Mouse (Mus musculus) heart, embryonic 13.5 days (tissue): ENCODE measurements at regions not wholly inside any gene's neighbourhood (a gene's known extent, or its start where the extent isn't known, plus 50 kb on each side); places are given as distances from the start of the nearest gene placed in this dataset.

Source experiments
- ATAC-seq: fragments of 200-750 bp; cut with Nextera tagmentation; 2 replicates; pipeline ENCODE4 v1.8.0; 2017; ENCODE audit warnings: moderate TSS enrichment; ENCODE audit not compliant: insufficient number of reproducible peaks, low FRiP score, low TSS enrichment; ENCODE audit errors: extremely low read depth
- H3K27ac ChIP-seq: fragments of 300-500 bp; sonication (generic); replicated peaks from 2 replicates; pipeline ENCODE4 v1.5.1; 2015; ENCODE audit warnings: moderate library complexity, mild to moderate bottlenecking, inconsistent platforms
- H3K27me3 ChIP-seq: fragments of 300-500 bp; sonication (generic); replicated peaks from 2 replicates; pipeline ENCODE4 v1.6.1; 2015; ENCODE audit warnings: mild to moderate bottlenecking, inconsistent platforms
- H3K36me3 ChIP-seq: fragments of 300-500 bp; sonication (generic); 2 replicates; pipeline ENCODE4 v1.6.1; 2015; ENCODE audit warnings: mild to moderate bottlenecking, inconsistent platforms
- H3K4me1 ChIP-seq: fragments of 300-500 bp; sonication (generic); 2 replicates; pipeline ENCODE4 v1.6.1; 2015; ENCODE audit warnings: inconsistent platforms
- H3K4me2 ChIP-seq: fragments of 300-500 bp; sonication (generic); 2 replicates; pipeline ENCODE4 v1.6.1; 2015; ENCODE audit warnings: inconsistent platforms, mild to moderate bottlenecking, moderate library complexity
- H3K4me3 ChIP-seq: fragments of 300-500 bp; sonication (generic); 2 replicates; pipeline ENCODE4 v1.5.1; 2015; ENCODE audit warnings: moderate library complexity, mild to moderate bottlenecking, inconsistent platforms
- H3K9ac ChIP-seq: fragments of 300-500 bp; sonication (generic); 2 replicates; pipeline ENCODE4 v1.6.1; 2015; ENCODE audit warnings: inconsistent platforms, mild to moderate bottlenecking, moderate library complexity
- H3K9me3 ChIP-seq: fragments of 300-500 bp; sonication (generic); 2 replicates; pipeline ENCODE4 v1.6.1; 2016; ENCODE audit warnings: inconsistent platforms
- WGBS: fragments of 180-500 bp; shearing (Covaris S2); methylation state at CpG from one replicate; pipeline ENCODE4 v1.1.7; 2015; ENCODE audit warnings: mixed read lengths; 5-methylcytosine and 5-hydroxymethylcytosine counted together

GRCm38 (mm10) chr4:55281486-55282096 is 68.3 kb upstream of the Rad23b start:
- Histone ChIP-seq H3K36me3 (no peaks in the 10 kb centered on the region), H3K4me1 (peaks cover 27% of the 10 kb centered on the region), H3K27me3 (no peaks in the 10 kb centered on the region), H3K4me3 (peak overlapping the region; percentile 29), H3K9me3 (no peaks in the 10 kb centered on the region), H3K9ac (peak overlapping the region; percentile 50; the same call in 1 of the 2 replicates), H3K4me2 (peak overlapping the region; percentile 57), H3K27ac (no peak overlapping the region)
- WGBS, result 32% methylated on average over 14 of the region's 14 CpGs
- no peak for ATAC-seq

DNA sequence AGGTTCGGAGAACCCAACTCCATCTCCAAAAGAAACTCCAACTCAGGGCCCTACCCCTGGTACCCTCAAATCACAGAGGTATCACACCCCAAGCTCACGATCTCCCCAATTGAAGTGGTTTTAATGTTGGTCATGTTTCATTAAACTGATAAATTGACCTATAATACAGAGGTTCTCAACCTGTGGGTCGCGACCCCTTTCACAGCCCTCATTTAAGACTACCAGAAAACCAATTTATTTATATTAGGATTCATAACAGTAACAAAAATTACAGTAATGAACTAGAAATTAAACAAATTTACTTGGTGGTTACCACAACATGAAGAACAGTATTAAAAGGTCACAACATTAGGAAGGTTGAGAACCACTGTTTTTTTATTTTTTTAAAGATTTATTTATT is 67.4 kb upstream of the Rad23b start:
- no peaks in the 10 kb centered on the region for H3K36me3 ChIP-seq
- no peaks in the 10 kb centered on the region for H3K9me3 ChIP-seq
- 82% methylated on average over 4 of the region's 4 CpGs for WGBS
- no peak overlapping the region for H3K4me3 ChIP-seq
- ATAC-seq, result no peak
- H3K4me2 ChIP-seq, result no peak overlapping the region
- H3K4me1 ChIP-seq, result peaks cover 27% of the 10 kb centered on the region
- H3K9ac ChIP-seq, result no peak overlapping the region
- no peak overlapping the region for H3K27ac ChIP-seq
- no peaks in the 10 kb centered on the region for H3K27me3 ChIP-seq

DNA sequence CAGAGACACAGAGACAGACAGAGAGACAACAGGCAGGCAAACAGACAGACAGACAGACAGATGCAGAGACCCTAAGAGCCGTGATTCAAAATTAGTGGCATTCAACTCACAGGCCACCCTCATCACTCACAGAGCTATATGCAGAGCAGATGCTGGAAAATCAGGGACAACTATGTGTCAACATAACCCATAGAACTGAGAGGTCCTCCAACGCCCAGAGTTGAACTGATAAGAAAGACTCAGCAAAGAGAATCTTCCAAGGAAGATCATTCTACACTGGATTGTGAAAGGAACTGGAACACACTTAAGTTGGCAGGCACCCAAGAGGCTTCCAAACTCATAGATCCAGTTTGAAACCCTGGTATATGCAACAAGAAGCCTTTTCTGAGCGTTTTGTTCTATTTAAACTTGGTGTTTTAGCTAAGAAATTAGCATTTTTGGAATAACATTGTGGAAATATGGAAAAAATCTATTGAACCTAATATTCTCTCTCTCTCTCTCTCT is 65.1 kb upstream of the Rad23b start:
- Histone ChIP-seq H3K27me3 (no peaks in the 10 kb centered on the region), H3K9me3 (no peaks in the 10 kb centered on the region), H3K9ac (no peak overlapping the region), H3K36me3 (no peaks in the 10 kb centered on the region), H3K4me1 (peaks cover 31% of the 10 kb centered on the region), H3K4me3 (no peak overlapping the region), H3K4me2 (no peak overlapping the region), H3K27ac (no peak overlapping the region)
- ATAC-seq, result no peak
- WGBS, result 47% methylated on average over 3 of the region's 3 CpGs

DNA sequence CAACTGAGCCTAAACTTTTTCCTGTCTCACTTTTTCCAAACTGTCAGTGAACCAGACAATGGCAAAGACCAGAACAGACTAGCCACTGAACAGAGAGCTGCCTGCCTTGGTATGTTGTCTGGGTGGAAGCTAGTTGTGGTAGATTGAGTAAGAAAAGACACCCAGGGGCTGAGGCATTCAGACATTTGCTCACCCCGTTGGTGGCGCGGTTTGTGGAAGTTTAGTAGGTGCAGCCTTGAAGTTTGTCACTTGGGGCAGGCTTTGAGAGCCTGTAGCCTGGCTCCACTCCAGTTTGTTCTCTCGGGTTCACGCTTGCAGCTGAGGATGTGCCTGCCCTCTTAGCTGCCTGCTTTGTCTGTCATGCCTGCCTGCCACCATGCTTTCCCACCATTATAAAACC is 64.2 kb upstream of the Rad23b start:
- Histone ChIP-seq H3K27me3 (no peaks in the 10 kb centered on the region), H3K4me3 (no peak overlapping the region), H3K4me2 (no peak overlapping the region), H3K36me3 (no peaks in the 10 kb centered on the region), H3K9ac (no peak overlapping the region), H3K9me3 (no peaks in the 10 kb centered on the region), H3K27ac (0 out of 2 replicates have a peak overlapping the region, but pooled peaks have one; percentile 12), H3K4me1 (peaks cover 31% of the 10 kb centered on the region)
- ATAC-seq, result no peak
- WGBS, result 4% methylated on average over 5 of the region's 5 CpGs

GRCm38 (mm10) chr4:55288456-55288855 is 61.4 kb upstream of the Rad23b start:
- H3K27ac ChIP-seq, result no peak overlapping the region
- no peak overlapping the region for H3K4me3 ChIP-seq
- WGBS, result 63% methylated on average over 6 of the region's 6 CpGs
- H3K4me2 ChIP-seq, result no peak overlapping the region
- H3K9me3 ChIP-seq, result no peaks in the 10 kb centered on the region
- H3K27me3 ChIP-seq, result no peaks in the 10 kb centered on the region
- ATAC-seq, result no peak
- peaks cover 30% of the 10 kb centered on the region for H3K4me1 ChIP-seq
- H3K36me3 ChIP-seq, result no peaks in the 10 kb centered on the region
- no peak overlapping the region for H3K9ac ChIP-seq

- Histone ChIP-seq H3K27ac (no peak overlapping the region), H3K9ac (no peak overlapping the region), H3K9me3 (no peaks in the 10 kb centered on the region), H3K4me3 (no peak overlapping the region), H3K36me3 (no peaks in the 10 kb centered on the region), H3K27me3 (no peaks in the 10 kb centered on the region), H3K4me2 (no peak overlapping the region), H3K4me1 (peaks cover 22% of the 10 kb centered on the region)
- 81% methylated on average over 5 of the region's 5 CpGs for WGBS
- no peak for ATAC-seq
Measured at GRCm38 (mm10) chr4:55292277-55292676, 57.6 kb upstream of the Rad23b start.

DNA sequence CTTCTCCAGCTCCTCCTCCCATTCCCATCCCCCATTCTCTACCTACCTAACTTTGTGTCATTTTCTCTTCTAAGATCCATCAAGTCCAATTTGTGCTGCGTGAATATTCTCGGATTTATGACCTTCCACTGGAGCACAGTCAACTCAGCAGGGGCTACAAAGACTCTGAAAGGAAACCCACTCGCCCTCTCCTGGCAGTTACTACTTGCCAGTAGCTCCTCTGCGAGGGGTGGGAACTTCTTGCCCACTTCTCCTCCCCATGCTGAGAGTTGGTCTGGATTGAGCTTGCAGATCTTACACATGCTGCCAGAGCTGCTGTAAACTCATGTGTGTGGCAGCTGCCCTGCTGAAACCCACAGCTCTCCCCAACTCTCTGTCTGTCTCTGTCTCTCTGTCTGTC is 57.1 kb upstream of the Rad23b start:
- Histone ChIP-seq H3K27ac (no peak overlapping the region), H3K4me1 (peaks cover 22% of the 10 kb centered on the region), H3K4me2 (no peak overlapping the region), H3K36me3 (no peaks in the 10 kb centered on the region), H3K9me3 (no peaks in the 10 kb centered on the region), H3K9ac (no peak overlapping the region), H3K4me3 (no peak overlapping the region), H3K27me3 (no peaks in the 10 kb centered on the region)
- no peak for ATAC-seq
- WGBS, result 54% methylated on average over 4 of the region's 4 CpGs

DNA sequence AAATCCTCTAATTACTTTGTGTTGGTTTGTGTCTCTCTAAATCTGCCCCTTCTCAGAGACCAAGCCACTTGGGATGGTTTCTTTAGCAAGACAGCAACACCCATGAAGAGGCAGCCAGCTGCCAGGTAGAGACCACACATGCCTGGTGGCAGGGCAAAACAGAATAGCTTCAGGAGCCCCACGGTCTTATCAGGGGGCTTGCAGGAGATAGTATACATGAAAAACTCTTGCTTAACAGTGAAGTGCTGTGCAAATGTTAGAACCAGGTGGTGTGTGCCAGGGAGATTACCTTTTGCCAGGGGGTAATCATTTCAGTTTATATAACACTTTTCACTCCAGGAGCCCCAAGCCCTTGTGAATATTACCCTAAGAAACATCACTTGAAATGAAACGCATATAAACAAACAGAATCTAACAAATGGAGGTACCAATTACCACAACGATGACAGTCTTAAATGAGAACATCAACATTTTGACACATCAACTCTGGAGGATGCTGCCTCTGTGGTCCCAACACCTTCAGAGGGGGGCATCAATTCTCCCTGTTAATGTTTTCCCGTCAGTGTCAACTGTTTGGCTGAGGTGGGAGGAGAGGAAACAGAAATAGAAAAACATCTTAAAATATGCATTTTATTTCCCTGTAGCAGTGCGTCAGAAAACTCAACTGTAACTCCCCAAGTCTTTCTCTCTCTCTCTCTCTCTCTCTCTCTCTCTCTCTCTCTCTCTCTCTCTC is 56.3 kb upstream of the Rad23b start:
- Histone ChIP-seq H3K27me3 (no peaks in the 10 kb centered on the region), H3K4me2 (peak overlapping the region; percentile 78), H3K4me3 (no peak overlapping the region), H3K9ac (peak overlapping the region; percentile 77), H3K27ac (no peak overlapping the region), H3K9me3 (no peaks in the 10 kb centered on the region), H3K36me3 (no peaks in the 10 kb centered on the region), H3K4me1 (peaks cover 19% of the 10 kb centered on the region)
- ATAC-seq, result no peak
- WGBS, result 15% methylated on average over 5 of the region's 5 CpGs

GRCm38 (mm10) chr4:55294255-55294687 is 55.6 kb upstream of the Rad23b start:
- Histone ChIP-seq H3K27ac (peak overlapping the region; percentile 50; the same call in 1 of the 2 replicates), H3K36me3 (no peaks in the 10 kb centered on the region), H3K4me3 (peak overlapping the region; percentile 57), H3K4me2 (peak overlapping the region; percentile 78), H3K9ac (peak overlapping the region; percentile 77), H3K9me3 (no peaks in the 10 kb centered on the region), H3K4me1 (peaks cover 19% of the 10 kb centered on the region), H3K27me3 (no peaks in the 10 kb centered on the region)
- 1% methylated on average over 14 of the region's 14 CpGs for WGBS
- no peak for ATAC-seq

- ATAC-seq, result no peak
- Histone ChIP-seq H3K27me3 (no peaks in the 10 kb centered on the region), H3K36me3 (no peaks in the 10 kb centered on the region), H3K4me1 (peaks cover 17% of the 10 kb centered on the region), H3K4me3 (no peak overlapping the region), H3K9me3 (no peaks in the 10 kb centered on the region), H3K4me2 (no peak overlapping the region), H3K9ac (no peak overlapping the region), H3K27ac (no peak overlapping the region)
- WGBS, result 72% methylated on average over 3 of the region's 3 CpGs
Measured at GRCm38 (mm10) chr4:55297841-55298240, 52.0 kb upstream of the Rad23b start.
